Mouse (Mus musculus) forebrain, embryonic 11.5 days (tissue): ENCODE data around the gene Il4. TPM values are rescaled to one million over a fixed set of nuclear protein-coding genes. Genes with fewer than 3 reads are reported as not detected.

Source experiments
- ATAC-seq: fragments of 200-750 bp; cut with Nextera tagmentation; replicated peaks from 2 replicates; pipeline ENCODE4 v1.8.0; 2017; ENCODE audit warnings: moderate TSS enrichment; ENCODE audit not compliant: low FRiP score
- DNase-seq: peaks from one replicate; pipeline ENCODE4 v3.0.0-alpha.2; 2017; ENCODE audit warnings: low spot score
- H3K27ac ChIP-seq: fragments of 300-500 bp; sonication (generic); 2 replicates; pipeline ENCODE4 v1.5.1; 2014; ENCODE audit warnings: low read depth, low read length
- H3K27me3 ChIP-seq: fragments of 300-500 bp; sonication (generic); 2 replicates; pipeline ENCODE4 v1.6.1; 2014; ENCODE audit warnings: mild to moderate bottlenecking, low read length, mixed read lengths; ENCODE audit not compliant: control insufficient read depth, insufficient read depth
- H3K36me3 ChIP-seq: fragments of 300-500 bp; sonication (generic); 2 replicates; pipeline ENCODE4 v1.6.1; 2014; ENCODE audit warnings: mild to moderate bottlenecking, low read length, moderate library complexity, mixed read lengths; ENCODE audit not compliant: control insufficient read depth, insufficient read depth
- H3K4me1 ChIP-seq: fragments of 300-500 bp; sonication (generic); replicated peaks from 2 replicates; pipeline ENCODE4 v1.6.1; 2014; ENCODE audit warnings: low read length, mixed read lengths; ENCODE audit not compliant: control insufficient read depth, insufficient read depth
- H3K4me2 ChIP-seq: fragments of 300-500 bp; sonication (generic); 2 replicates; pipeline ENCODE4 v1.6.1; 2014; ENCODE audit warnings: low read depth, mild to moderate bottlenecking, low read length, moderate library complexity, mixed read lengths; ENCODE audit not compliant: severe bottlenecking
- H3K4me3 ChIP-seq: fragments of 300-500 bp; sonication (generic); 2 replicates; pipeline ENCODE4 v1.5.1; 2014; ENCODE audit warnings: low read depth, low read length
- H3K9ac ChIP-seq: fragments of 300-500 bp; sonication (generic); 2 replicates; pipeline ENCODE4 v1.6.1; 2014; ENCODE audit warnings: low read length
- H3K9me3 ChIP-seq: fragments of 300-500 bp; sonication (generic); 2 replicates; pipeline ENCODE4 v1.6.1; 2016; ENCODE audit warnings: low read length, mixed read lengths; ENCODE audit not compliant: control insufficient read depth
- WGBS: fragments of 180-500 bp; shearing (Covaris S2); extraction: QIAGEN DNeasy Blood & Tissue Kit; methylation state at CpG from one replicate; pipeline ENCODE4 v1.1.7; 2014; 5-methylcytosine and 5-hydroxymethylcytosine counted together
- polyA plus RNA-seq: library from polyadenylated mRNA; unstranded; fragments of >200 nt; fragmentation: Nextera tagmentation; extraction: Ambion mirVana; gene quantifications from 2 replicates; pipeline ENCODE4 v1.2.1, GENCODE M21; 2014

Gene Il4
- polyA plus RNA-seq, 1 experiment from 2014 or later = 1.9 TPM

GRCm38 (mm10) chr11:53604983-53605382, 13.5 kb downstream of the Il4 start:
- no peaks in the 10 kb centered on the region for H3K9me3 ChIP-seq
- no peak overlapping the region for H3K4me3 ChIP-seq
- DNase-seq (no peak), ATAC-seq (no peak)
- H3K36me3 ChIP-seq = no peaks in the 10 kb centered on the region; the same call in 1 of the 2 replicates
- H3K27me3 ChIP-seq = no peaks in the 10 kb centered on the region
- H3K4me1 ChIP-seq = no peaks in the 10 kb centered on the region; the same call in 1 of the 2 replicates
- H3K9ac ChIP-seq = no peak overlapping the region
- no peak overlapping the region for H3K27ac ChIP-seq
- no peak overlapping the region for H3K4me2 ChIP-seq
- WGBS = 85% methylated on average over 3 of the region's 3 CpGs

- no peak for DNase-seq
- H3K9ac ChIP-seq = no peak overlapping the region
- no peak for ATAC-seq
- H3K4me3 ChIP-seq = no peak overlapping the region
- H3K4me1 ChIP-seq = no peaks in the 10 kb centered on the region
- H3K4me2 ChIP-seq = no peak overlapping the region
- no peak overlapping the region for H3K27ac ChIP-seq
- H3K9me3 ChIP-seq = no peaks in the 10 kb centered on the region
- peaks cover 11% of the 10 kb centered on the region; the same call in 1 of the 2 replicates for H3K36me3 ChIP-seq
- no peaks in the 10 kb centered on the region for H3K27me3 ChIP-seq
- WGBS = 91% methylated on average over 5 of the region's 5 CpGs
Measured at GRCm38 (mm10) chr11:53591116-53591515, 27.4 kb downstream of the Il4 start.

GRCm38 (mm10) chr11:53590368-53590768, 28.1 kb downstream of the Il4 start:
- H3K27me3 ChIP-seq = no peaks in the 10 kb centered on the region
- peaks cover 11% of the 10 kb centered on the region; the same call in 1 of the 2 replicates for H3K36me3 ChIP-seq
- no peak overlapping the region for H3K27ac ChIP-seq
- no peak overlapping the region for H3K4me2 ChIP-seq
- no peak overlapping the region for H3K4me3 ChIP-seq
- WGBS = 42% methylated on average over 15 of the region's 15 CpGs
- DNase-seq (peak; percentile 82), ATAC-seq (no peak)
- H3K9ac ChIP-seq = no peak overlapping the region
- H3K4me1 ChIP-seq = no peaks in the 10 kb centered on the region
- no peaks in the 10 kb centered on the region for H3K9me3 ChIP-seq

GRCm38 (mm10) chr11:53588279-53588678, 30.2 kb downstream of the Il4 start:
- ATAC-seq = no peak
- 88% methylated on average over 8 of the region's 8 CpGs for WGBS

GRCm38 (mm10) chr11:53585510-53585909, 33.0 kb downstream of the Il4 start:
- H3K36me3 ChIP-seq = peaks cover 4% of the 10 kb centered on the region; the same call in 1 of the 2 replicates
- H3K4me1 ChIP-seq = no peaks in the 10 kb centered on the region
- WGBS = 96% methylated on average over 6 of the region's 6 CpGs
- no peak overlapping the region for H3K9ac ChIP-seq
- no peak overlapping the region for H3K4me3 ChIP-seq
- H3K27me3 ChIP-seq = no peaks in the 10 kb centered on the region
- ATAC-seq (no peak), DNase-seq (no peak)
- H3K9me3 ChIP-seq = no peaks in the 10 kb centered on the region
- H3K4me2 ChIP-seq = no peak overlapping the region
- H3K27ac ChIP-seq = no peak overlapping the region

More at GRCm38 (mm10) chr11:53588279-53588678, 30.2 kb downstream of the Il4 start:
- Histone ChIP-seq H3K36me3 (peaks cover 6% of the 10 kb centered on the region; the same call in 1 of the 2 replicates), H3K4me3 (no peak overlapping the region), H3K9me3 (no peaks in the 10 kb centered on the region), H3K4me2 (no peak overlapping the region), H3K4me1 (no peaks in the 10 kb centered on the region), H3K9ac (no peak overlapping the region), H3K27me3 (no peaks in the 10 kb centered on the region), H3K27ac (no peak overlapping the region)
- DNase-seq = no peak

- Histone ChIP-seq H3K27ac (no peak overlapping the region), H3K9me3 (no peaks in the 10 kb centered on the region), H3K4me2 (no peak overlapping the region), H3K4me3 (no peak overlapping the region), H3K9ac (no peak overlapping the region), H3K4me1 (no peaks in the 10 kb centered on the region), H3K36me3 (peaks cover 4% of the 10 kb centered on the region; the same call in 1 of the 2 replicates), H3K27me3 (no peaks in the 10 kb centered on the region)
- ATAC-seq (no peak), DNase-seq (no peak)
- WGBS = 51% methylated on average over 3 of the region's 3 CpGs
Measured at GRCm38 (mm10) chr11:53584849-53585248, 33.6 kb downstream of the Il4 start.

- H3K9ac ChIP-seq = no peak overlapping the region
- DNase-seq (no peak), ATAC-seq (no peak)
- H3K4me1 ChIP-seq = no peaks in the 10 kb centered on the region
- WGBS = 85% methylated on average over 10 of the region's 10 CpGs
- H3K36me3 ChIP-seq = peaks cover 4% of the 10 kb centered on the region; the same call in 1 of the 2 replicates
- no peak overlapping the region for H3K4me3 ChIP-seq
- H3K9me3 ChIP-seq = no peaks in the 10 kb centered on the region
- no peak overlapping the region for H3K4me2 ChIP-seq
- no peak overlapping the region for H3K27ac ChIP-seq
- no peaks in the 10 kb centered on the region for H3K27me3 ChIP-seq
Measured at GRCm38 (mm10) chr11:53583151-53583550, 35.3 kb downstream of the Il4 start.

- H3K4me3 ChIP-seq = no peak overlapping the region
- H3K27me3 ChIP-seq = no peaks in the 10 kb centered on the region
- no peaks in the 10 kb centered on the region for H3K4me1 ChIP-seq
- 97% methylated on average over 3 of the region's 3 CpGs for WGBS
- no peak for ATAC-seq
- no peak for DNase-seq
- H3K9me3 ChIP-seq = no peaks in the 10 kb centered on the region
- peaks cover 4% of the 10 kb centered on the region; the same call in 1 of the 2 replicates for H3K36me3 ChIP-seq
- no peak overlapping the region for H3K9ac ChIP-seq
- H3K27ac ChIP-seq = no peak overlapping the region
- no peak overlapping the region for H3K4me2 ChIP-seq
Measured at GRCm38 (mm10) chr11:53580562-53580961, 37.9 kb downstream of the Il4 start.
